Mouse (Mus musculus) small intestine, adult 2 months (tissue): ENCODE data around the gene Soat1.

ENCODE experiments used
- CTCF ChIP-seq: fragments of 200-500 bp; IDR thresholded peaks from 2 replicates; pipeline ENCODE4 v1.5.1; 2012; ENCODE audit warnings: low read depth, mild to moderate bottlenecking, control low read depth, inconsistent platforms, low read length, moderate library complexity, mixed read lengths; ENCODE audit not compliant: insufficient replicate concordance, insufficient read length; ENCODE audit errors: extremely low read depth
- POLR2A ChIP-seq: fragments of 200-500 bp; IDR thresholded peaks from 2 replicates; pipeline ENCODE4 v1.6.1; 2012; ENCODE audit warnings: low read depth, mild to moderate bottlenecking, control low read depth, inconsistent platforms, low read length, moderate library complexity

- TF ChIP-seq POLR2A, result no peak
- TF ChIP-seq CTCF, result no peak
Measured at GRCm38 (mm10) chr1:156445049-156445448, 29.1 kb downstream of the Soat1 start.
